Mouse (Mus musculus): ENCODE data around the gene Olfm2. TPM values are rescaled to one million over a fixed set of nuclear protein-coding genes. Genes with fewer than 3 reads are reported as not detected.
A peak's percentile ranks its signal among the peaks of the same experiment; 100 is the strongest.

Gene Olfm2
- polyA plus RNA-seq, 1 experiment from 2014 or later, result 7.1 TPM

DNA sequence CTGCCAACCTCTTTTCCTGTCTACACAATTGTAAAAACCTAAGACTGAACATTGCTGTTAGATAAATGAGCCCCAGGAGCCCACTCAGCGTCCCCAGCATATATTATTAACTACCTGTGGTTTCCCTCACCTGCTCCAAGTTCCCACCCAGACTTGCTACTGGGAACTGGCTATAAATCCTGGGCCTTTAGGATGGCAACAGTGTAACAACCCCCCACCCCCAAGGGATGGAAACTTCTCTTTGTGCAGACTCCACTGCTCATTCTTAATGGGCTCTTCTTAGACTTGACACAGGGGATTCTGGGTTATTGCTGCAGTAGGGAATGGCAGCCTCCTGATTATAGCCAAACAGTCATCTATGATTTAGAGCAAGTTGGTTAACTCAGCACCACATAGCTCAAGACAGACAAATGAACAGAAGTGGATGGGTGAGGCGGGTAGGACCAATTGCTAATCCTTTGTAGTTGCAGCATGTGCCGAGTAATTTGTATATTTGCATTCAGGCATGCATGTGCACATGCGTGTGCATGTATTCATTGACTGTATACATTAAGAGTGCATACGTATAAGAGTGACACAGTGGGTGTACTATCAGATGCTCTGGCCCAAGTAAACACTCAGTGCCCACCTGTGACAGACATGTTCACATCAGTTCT is 81.0 kb downstream of the Olfm2 start:
- WGBS, result 75% methylated on average over 5 of the region's 5 CpGs

DNA sequence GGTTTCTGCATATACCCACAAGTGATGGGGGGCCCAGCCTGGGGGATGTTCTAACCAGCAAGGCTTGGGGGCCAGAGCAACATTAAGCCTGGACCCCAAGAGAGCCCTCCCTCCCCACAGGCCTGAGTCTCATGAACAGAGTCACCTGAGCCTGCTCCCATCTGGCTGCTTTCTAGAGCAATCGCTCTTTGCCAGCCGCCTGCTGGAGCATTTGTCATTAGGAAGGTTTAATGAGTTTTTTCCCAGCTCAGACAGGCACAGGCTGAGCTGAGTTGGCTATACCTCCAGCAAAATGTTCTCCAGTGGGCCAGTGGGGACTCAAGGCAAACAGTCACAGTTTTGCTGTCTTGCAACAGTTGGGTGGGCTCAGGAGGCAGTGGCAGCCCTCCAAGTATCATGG is 81.8 kb downstream of the Olfm2 start:
- H3K9ac ChIP-seq, result no peak overlapping the region
- H3K36me3 ChIP-seq, result peaks cover 59% of the 10 kb centered on the region
- WGBS, result 36% methylated on average over 2 of the region's 2 CpGs
- no peak overlapping the region for H3K4me3 ChIP-seq (replicated peaks)
- H3K4me1 ChIP-seq, result peaks cover 40% of the 10 kb centered on the region
- H3K4me2 ChIP-seq, result no peak overlapping the region
- no peaks in the 10 kb centered on the region for H3K27me3 ChIP-seq
- 0 out of 2 replicates have a peak overlapping the region, but pooled peaks have one; percentile 7 for H3K27ac ChIP-seq
- ATAC-seq (replicated peaks; ENCODE audit: low FRiP score), result no peak
- H3K9me3 ChIP-seq (replicated peaks), result no peaks in the 10 kb centered on the region

More for the DNA sequence above, 81.0 kb downstream of the Olfm2 start:
- no peaks in the 10 kb centered on the region for H3K9me3 ChIP-seq (replicated peaks)
- ATAC-seq (replicated peaks; ENCODE audit: low FRiP score), result no peak
- no peak overlapping the region for H3K9ac ChIP-seq
- H3K36me3 ChIP-seq, result peaks cover 52% of the 10 kb centered on the region
- H3K27ac ChIP-seq, result no peak overlapping the region; the same call in 1 of the 2 replicates
- H3K4me3 ChIP-seq (replicated peaks), result no peak overlapping the region
- H3K27me3 ChIP-seq, result no peaks in the 10 kb centered on the region
- no peak overlapping the region for H3K4me2 ChIP-seq
- peaks cover 40% of the 10 kb centered on the region for H3K4me1 ChIP-seq

DNA sequence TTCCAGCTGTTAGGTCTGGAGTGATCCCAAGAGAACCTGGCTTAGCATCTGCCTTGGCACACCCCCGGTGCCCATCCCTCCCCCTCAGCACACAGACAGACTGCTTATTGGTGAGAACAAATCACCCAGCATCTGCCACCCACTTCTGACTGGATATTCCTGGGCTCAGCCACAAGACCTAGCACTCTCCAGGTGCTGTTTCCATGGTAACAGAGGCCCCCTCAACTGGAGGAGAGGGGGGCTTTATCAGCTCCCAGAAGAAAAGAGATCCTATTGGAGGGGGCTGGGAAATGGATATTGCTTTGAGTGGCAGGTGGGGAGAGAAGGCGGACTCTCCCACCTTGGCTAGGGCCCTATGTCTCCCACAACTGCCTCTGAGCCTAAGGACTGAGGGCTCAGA is 82.2 kb downstream of the Olfm2 start:
- ATAC-seq (replicated peaks; ENCODE audit: low FRiP score), result no peak
- 0 out of 2 replicates have a peak overlapping the region, but pooled peaks have one; percentile 7 for H3K27ac ChIP-seq
- H3K4me3 ChIP-seq (replicated peaks), result no peak overlapping the region
- 76% methylated on average over 2 of the region's 2 CpGs for WGBS
- H3K27me3 ChIP-seq, result no peaks in the 10 kb centered on the region
- no peak overlapping the region for H3K4me2 ChIP-seq
- peaks cover 40% of the 10 kb centered on the region for H3K4me1 ChIP-seq
- H3K9me3 ChIP-seq (replicated peaks), result no peaks in the 10 kb centered on the region
- H3K9ac ChIP-seq, result no peak overlapping the region
- peaks cover 63% of the 10 kb centered on the region for H3K36me3 ChIP-seq

- Histone ChIP-seq H3K27me3 (no peaks in the 10 kb centered on the region), H3K9me3 (replicated peaks) (no peaks in the 10 kb centered on the region), H3K4me2 (no peak overlapping the region), H3K4me1 (peaks cover 40% of the 10 kb centered on the region), H3K9ac (no peak overlapping the region), H3K36me3 (peaks cover 74% of the 10 kb centered on the region), H3K27ac (no peak overlapping the region), H3K4me3 (replicated peaks) (no peak overlapping the region)
- WGBS, result 29% methylated on average over 8 of the region's 8 CpGs
- ATAC-seq (replicated peaks; ENCODE audit: low FRiP score), result peak; percentile 26; the same call in 1 of the 2 replicates
These were observed 83.3 kb downstream of the Olfm2 start for GRCm38 (mm10) chr9:20662874-20663273.

DNA sequence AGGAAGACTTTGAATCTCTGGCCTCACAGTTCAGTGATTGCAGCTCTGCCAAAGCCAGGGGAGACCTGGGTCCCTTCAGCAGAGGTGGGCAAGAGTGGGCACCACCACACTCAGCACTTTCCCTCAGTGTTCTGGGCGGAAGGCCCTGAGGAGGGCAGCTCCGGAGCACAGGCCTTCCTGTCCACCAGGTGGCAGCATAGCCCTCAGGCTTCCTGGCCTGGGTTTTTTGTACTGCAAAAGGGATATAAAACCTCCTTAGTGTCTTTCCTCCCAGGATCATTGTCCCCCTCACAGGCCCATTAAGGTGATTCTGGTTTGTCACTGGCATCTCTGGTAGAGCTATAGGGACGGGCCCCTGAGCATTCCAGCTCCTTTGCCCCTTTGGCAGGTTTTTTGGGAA is 83.8 kb downstream of the Olfm2 start:
- H3K4me2 ChIP-seq, result no peak overlapping the region
- H3K9me3 ChIP-seq (replicated peaks), result no peaks in the 10 kb centered on the region
- no peak overlapping the region for H3K9ac ChIP-seq
- WGBS, result 40% methylated on average over 3 of the region's 3 CpGs
- no peak for ATAC-seq (replicated peaks; ENCODE audit: low FRiP score)
- no peak overlapping the region for H3K4me3 ChIP-seq (replicated peaks)
- no peaks in the 10 kb centered on the region for H3K27me3 ChIP-seq
- H3K36me3 ChIP-seq, result peaks cover 80% of the 10 kb centered on the region
- peaks cover 40% of the 10 kb centered on the region for H3K4me1 ChIP-seq
- H3K27ac ChIP-seq, result no peak overlapping the region

DNA sequence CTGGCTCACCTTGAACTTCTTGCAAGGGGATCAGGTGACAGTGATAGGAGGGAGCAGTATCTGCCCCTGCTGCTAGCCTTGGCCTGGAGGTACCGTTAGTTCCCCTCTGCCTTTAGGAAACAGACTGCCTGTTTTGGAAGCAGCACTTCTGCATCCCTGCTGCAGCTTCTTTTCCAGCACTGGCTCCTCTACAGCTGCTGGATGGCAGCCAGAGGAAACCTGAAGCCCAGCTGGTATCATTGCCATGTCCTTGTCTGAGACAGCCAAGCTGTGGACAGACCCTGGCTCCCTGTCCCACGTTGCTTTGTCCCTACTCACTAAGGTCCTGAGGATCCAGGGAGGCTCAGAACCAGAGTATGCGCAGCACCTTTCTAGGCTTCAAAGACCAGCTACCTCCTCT is 88.6 kb downstream of the Olfm2 start:
- H3K27me3 ChIP-seq, result no peaks in the 10 kb centered on the region
- no peak overlapping the region for H3K4me3 ChIP-seq (replicated peaks)
- 79% methylated on average over 3 of the region's 3 CpGs for WGBS
- H3K36me3 ChIP-seq, result peaks cover 93% of the 10 kb centered on the region
- H3K9ac ChIP-seq, result no peak overlapping the region
- no peak overlapping the region for H3K4me2 ChIP-seq
- no peaks in the 10 kb centered on the region for H3K9me3 ChIP-seq (replicated peaks)
- H3K27ac ChIP-seq, result no peak overlapping the region
- peaks cover 33% of the 10 kb centered on the region for H3K4me1 ChIP-seq
- no peak for ATAC-seq (replicated peaks; ENCODE audit: low FRiP score)

- H3K27ac ChIP-seq, result no peak overlapping the region
- H3K27me3 ChIP-seq, result no peaks in the 10 kb centered on the region
- peaks cover 63% of the 10 kb centered on the region for H3K36me3 ChIP-seq
- peak overlapping the region; percentile 82; the same call in 1 of the 2 replicates for H3K4me3 ChIP-seq (replicated peaks)
- 84% methylated on average over 3 of the region's 3 CpGs for WGBS
- H3K9me3 ChIP-seq (replicated peaks), result no peaks in the 10 kb centered on the region
- peak overlapping the region; percentile 76; the same call in 1 of the 2 replicates for H3K4me2 ChIP-seq
- peaks cover 38% of the 10 kb centered on the region for H3K4me1 ChIP-seq
- H3K9ac ChIP-seq, result no peak overlapping the region
- no peak for ATAC-seq (replicated peaks; ENCODE audit: low FRiP score)
These were observed 92.3 kb downstream of the Olfm2 start for GRCm38 (mm10) chr9:20653859-20654258.

DNA sequence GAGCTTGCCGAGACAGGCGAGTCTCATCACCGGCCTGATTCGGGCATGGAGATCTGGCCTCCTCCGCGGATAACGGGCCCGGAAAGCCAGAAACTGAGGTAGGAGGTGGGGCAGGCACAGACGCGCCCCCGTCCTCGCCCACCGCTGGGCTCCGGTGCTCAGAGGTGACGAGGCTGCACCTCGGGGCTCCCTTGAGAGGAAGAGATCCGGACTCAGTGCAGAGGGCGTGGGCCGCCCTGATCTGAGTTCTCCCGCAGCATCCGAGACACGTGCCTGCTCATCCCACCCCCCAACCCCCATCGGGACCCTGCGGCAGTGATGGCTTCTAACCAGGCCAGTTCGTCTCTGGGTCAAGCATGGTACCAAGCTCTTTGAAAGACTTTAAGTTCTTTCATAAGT is 93.9 kb downstream of the Olfm2 start:
- peak overlapping the region; percentile 76 for H3K4me2 ChIP-seq
- H3K27ac ChIP-seq, result no peak overlapping the region
- under 1% methylated on average over 25 of the region's 25 CpGs for WGBS
- H3K9ac ChIP-seq, result peak overlapping the region; percentile 81
- peak overlapping the region; percentile 82 for H3K4me3 ChIP-seq (replicated peaks)
- peaks cover 38% of the 10 kb centered on the region for H3K4me1 ChIP-seq
- no peaks in the 10 kb centered on the region for H3K27me3 ChIP-seq
- H3K9me3 ChIP-seq (replicated peaks), result no peaks in the 10 kb centered on the region
- peaks cover 63% of the 10 kb centered on the region for H3K36me3 ChIP-seq
- no peak; the same call in 1 of the 2 replicates for ATAC-seq (replicated peaks; ENCODE audit: low FRiP score)

GRCm38 (mm10) chr9:20651602-20652259 is 94.4 kb downstream of the Olfm2 start, which contains the start of gene Pin1:
Pin1 (plus strand) TSS chr9:20652095.
- no peaks in the 10 kb centered on the region for H3K27me3 ChIP-seq
- H3K27ac ChIP-seq, result peak within 1 kb of the TSS; percentile 25
- H3K4me3 ChIP-seq (replicated peaks), result peak within 1 kb of the TSS; percentile 82
- peak within 1 kb of the TSS; percentile 81 for H3K9ac ChIP-seq
- peaks cover 38% of the 10 kb centered on the region for H3K4me1 ChIP-seq
- H3K4me2 ChIP-seq, result peak within 1 kb of the TSS; percentile 76
- ATAC-seq (replicated peaks; ENCODE audit: low FRiP score), result peak; percentile 99
- H3K9me3 ChIP-seq (replicated peaks), result no peaks in the 10 kb centered on the region
- under 1% methylated on average over 45 of the region's 45 CpGs for WGBS
- peaks cover 63% of the 10 kb centered on the region for H3K36me3 ChIP-seq

DNA sequence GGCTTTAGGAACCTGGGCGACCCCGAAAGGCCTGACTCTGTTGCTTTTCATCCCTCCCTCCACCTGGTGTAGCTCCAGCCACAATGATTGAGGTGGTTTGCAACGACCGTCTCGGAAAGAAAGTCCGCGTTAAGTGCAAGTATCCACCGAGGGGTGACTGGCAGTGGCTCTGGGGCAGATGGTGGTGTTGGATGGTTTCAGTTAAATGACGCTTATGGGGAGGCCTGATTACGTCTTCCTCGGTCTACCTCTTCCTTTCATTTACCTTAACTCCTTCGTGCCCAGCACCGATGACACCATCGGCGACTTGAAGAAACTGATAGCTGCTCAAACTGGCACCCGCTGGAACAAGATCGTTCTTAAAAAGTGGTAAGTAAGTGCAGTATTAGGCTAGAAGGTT is 101.0 kb downstream of the Olfm2 start:
- WGBS, result 2% methylated on average over 17 of the region's 17 CpGs
- Histone ChIP-seq H3K36me3 (peaks cover 36% of the 10 kb centered on the region), H3K4me2 (peak overlapping the region; percentile 96), H3K4me1 (peaks cover 30% of the 10 kb centered on the region), H3K27ac (peak overlapping the region; percentile 98), H3K9me3 (replicated peaks) (no peaks in the 10 kb centered on the region), H3K9ac (peak overlapping the region; percentile 94), H3K27me3 (no peaks in the 10 kb centered on the region), H3K4me3 (replicated peaks) (peak overlapping the region; percentile 69)
- no peak for ATAC-seq (replicated peaks; ENCODE audit: low FRiP score)

DNA sequence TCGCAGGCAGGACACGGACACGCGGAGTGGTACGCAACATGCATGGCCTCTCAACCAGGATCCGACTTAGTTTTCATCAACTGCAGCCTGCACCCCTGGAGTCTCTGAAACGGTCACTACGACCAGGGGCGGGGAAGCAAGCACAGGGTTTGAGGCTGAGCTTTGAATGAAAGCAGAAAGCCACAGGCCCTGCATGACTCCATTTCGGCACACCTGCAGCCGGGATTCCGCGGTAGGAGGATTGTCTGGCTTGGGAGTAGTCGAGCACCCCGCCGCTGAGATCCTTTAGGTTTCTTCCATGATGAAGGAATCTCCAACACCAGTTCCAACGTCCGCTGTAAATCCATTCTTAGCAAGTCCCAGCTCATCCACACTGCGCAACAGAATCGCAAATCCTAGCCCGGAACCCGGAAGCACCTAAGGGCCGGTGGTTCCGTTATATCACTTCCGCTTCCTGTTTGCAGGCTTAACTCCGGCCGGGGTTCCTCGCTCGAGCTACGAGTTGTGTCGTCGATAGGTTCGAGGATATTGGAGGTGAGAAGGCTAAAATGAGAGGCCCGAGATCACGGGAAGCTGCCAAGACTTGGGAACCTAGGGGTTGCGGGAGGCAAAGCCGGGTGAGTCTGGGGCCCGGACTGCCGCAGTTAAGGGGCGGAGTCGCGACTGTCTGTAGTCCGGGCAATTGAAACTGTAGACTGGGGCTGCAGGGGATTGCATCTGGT is 101.6 kb downstream of the Olfm2 start, which contains the start of gene Fbxl12:
Fbxl12 (minus strand) TSS at position 408 of the 722 bp plus-strand sequence.
- under 1% methylated on average over 43 of the region's 43 CpGs for WGBS
- Histone ChIP-seq H3K4me3 (replicated peaks) (peak within 1 kb of the TSS; percentile 69), H3K9me3 (replicated peaks) (no peaks in the 10 kb centered on the region), H3K27me3 (no peaks in the 10 kb centered on the region), H3K4me1 (peaks cover 30% of the 10 kb centered on the region), H3K9ac (peak within 1 kb of the TSS; percentile 94), H3K27ac (peak within 1 kb of the TSS; percentile 98), H3K4me2 (peak within 1 kb of the TSS; percentile 96), H3K36me3 (peaks cover 38% of the 10 kb centered on the region)
- no peak for ATAC-seq (replicated peaks; ENCODE audit: low FRiP score)

DNA sequence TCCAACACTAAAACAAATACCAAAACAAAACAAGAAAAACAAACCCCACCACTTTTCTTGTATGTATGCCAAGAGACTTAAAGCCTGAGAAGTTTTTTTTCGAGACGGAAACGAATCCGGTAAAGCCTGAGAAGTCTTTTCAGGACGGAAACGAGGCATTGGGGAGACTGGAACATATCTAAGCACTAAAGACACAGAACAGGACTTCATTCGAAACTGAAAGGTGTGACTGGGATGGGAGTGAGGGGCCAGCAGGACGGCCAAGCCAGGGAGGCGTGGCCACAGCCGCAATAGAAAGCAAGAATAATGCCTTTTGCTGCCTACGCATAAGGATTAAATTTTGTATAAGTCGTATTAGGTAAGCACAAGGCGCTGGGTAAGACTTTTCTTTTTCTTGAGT is 102.4 kb downstream of the Olfm2 start:
- Histone ChIP-seq H3K4me2 (peak overlapping the region; percentile 96), H3K4me1 (peaks cover 30% of the 10 kb centered on the region), H3K9ac (peak overlapping the region; percentile 94), H3K36me3 (peaks cover 38% of the 10 kb centered on the region), H3K4me3 (replicated peaks) (peak overlapping the region; percentile 69), H3K27ac (peak overlapping the region; percentile 98), H3K27me3 (no peaks in the 10 kb centered on the region), H3K9me3 (replicated peaks) (no peaks in the 10 kb centered on the region)
- WGBS, result 9% methylated on average over 13 of the region's 13 CpGs
- no peak for ATAC-seq (replicated peaks; ENCODE audit: low FRiP score)
